Mouse (Mus musculus): ENCODE data around the gene Kcnip3. TPM values are rescaled to one million over a fixed set of nuclear protein-coding genes. Genes with fewer than 3 reads are reported as not detected.

Kcnip3 gene
- polyA plus RNA-seq, 1 experiment = 4.1 TPM

DNA sequence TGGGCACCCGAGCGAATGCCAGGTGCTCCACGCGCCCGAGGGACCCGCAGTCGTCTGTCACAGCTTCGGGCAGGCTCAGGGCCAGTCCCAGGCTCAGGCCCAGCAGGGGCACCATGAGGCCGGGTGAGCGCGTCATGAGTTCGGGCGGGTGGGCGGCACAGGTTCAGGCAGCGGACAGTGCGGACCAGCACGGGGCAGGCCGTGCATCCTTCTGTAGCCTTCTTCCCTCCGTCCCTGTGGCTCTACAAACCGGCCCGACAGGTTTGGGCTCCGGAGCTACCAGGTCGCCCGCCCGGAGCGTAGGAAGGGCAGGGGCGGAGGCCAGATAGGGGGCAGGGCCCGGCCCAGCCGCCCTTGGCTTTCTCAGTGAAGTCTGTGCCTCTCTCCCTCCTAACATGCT, 19.3 kb upstream of the Kcnip3 start, which contains the start of gene Prom2:
Gene Prom2, minus strand, starts transcription at position 283 of the 400 bp plus-strand sequence.
- 5% methylated on average over 29 of the region's 29 CpGs for WGBS

GRCm38 (mm10) chr2:127539494-127539893, 17.6 kb upstream of the Kcnip3 start:
- DNase-seq = peak; percentile 30
- Histone ChIP-seq H3K4me1 (ENCODE audit: control insufficient read depth, insufficient read depth, low read length) (no peaks in the 10 kb centered on the region), H3K27me3 (replicated peaks; ENCODE audit: control insufficient read depth, insufficient read depth, low read length) (no peaks in the 10 kb centered on the region), H3K36me3 (ENCODE audit: control insufficient read depth, insufficient read depth, low read length) (no peaks in the 10 kb centered on the region), H3K27ac (ENCODE audit: insufficient read depth, low read depth, low read length) (no peak overlapping the region), H3K4me3 (ENCODE audit: insufficient read depth, low read depth, low read length) (no peak overlapping the region)
- WGBS = 35% methylated on average over 4 of the region's 4 CpGs
- TF ChIP-seq POLR2A (IDR thresholded peaks at IDR 0.05; ENCODE audit: low read depth, low read length) (no peak), CTCF (conservative IDR thresholded peaks at IDR 0.05; ENCODE audit: insufficient read depth, insufficient read length, low read depth, low read length) (peak; percentile 58; the same call in 1 of the 2 replicates)

More for the DNA sequence above, 19.3 kb upstream of the Kcnip3 start, which contains the start of gene Prom2:
- H3K27ac ChIP-seq (ENCODE audit: insufficient read depth, low read depth, low read length) = peak within 1 kb of the TSS; percentile 24; the same call in 1 of the 2 replicates
- TF ChIP-seq CTCF (conservative IDR thresholded peaks at IDR 0.05; ENCODE audit: insufficient read depth, insufficient read length, low read depth, low read length) (no peak), POLR2A (IDR thresholded peaks at IDR 0.05; ENCODE audit: low read depth, low read length) (no peak)
- peak within 1 kb of the TSS; percentile 48; the same call in 1 of the 2 replicates for H3K4me3 ChIP-seq (ENCODE audit: insufficient read depth, low read depth, low read length)
- DNase-seq = peak; percentile 61
- H3K4me1 ChIP-seq (ENCODE audit: control insufficient read depth, insufficient read depth, low read length) = no peaks in the 10 kb centered on the region
- no peaks in the 10 kb centered on the region for H3K27me3 ChIP-seq (replicated peaks; ENCODE audit: control insufficient read depth, insufficient read depth, low read length)
- no peaks in the 10 kb centered on the region for H3K36me3 ChIP-seq (ENCODE audit: control insufficient read depth, insufficient read depth, low read length)

DNA sequence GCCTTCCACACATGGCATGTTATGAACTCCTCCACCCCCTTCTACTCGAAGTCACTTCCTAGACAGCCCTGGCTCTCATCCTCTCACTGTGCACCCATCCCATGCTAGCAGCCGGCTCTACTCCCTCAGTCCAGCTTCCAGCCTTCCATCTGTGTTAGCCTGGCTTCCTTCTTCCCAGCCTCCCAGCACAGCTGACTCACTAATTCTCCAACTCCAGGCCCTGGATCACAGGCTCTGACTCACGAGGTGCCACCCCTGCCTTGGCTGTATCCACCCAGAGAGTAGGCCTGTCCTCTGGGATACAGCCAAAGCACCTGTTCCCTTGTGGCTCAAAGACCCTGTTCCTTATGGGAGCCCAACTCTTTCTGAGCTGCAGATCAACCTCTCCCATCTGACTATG, 15.7 kb upstream of the Kcnip3 start:
- DNase-seq = no peak
- Histone ChIP-seq H3K4me1 (ENCODE audit: control insufficient read depth, insufficient read depth, low read length) (no peaks in the 10 kb centered on the region), H3K36me3 (ENCODE audit: control insufficient read depth, insufficient read depth, low read length) (no peaks in the 10 kb centered on the region), H3K27ac (ENCODE audit: insufficient read depth, low read depth, low read length) (no peak overlapping the region), H3K4me3 (ENCODE audit: insufficient read depth, low read depth, low read length) (no peak overlapping the region), H3K27me3 (replicated peaks; ENCODE audit: control insufficient read depth, insufficient read depth, low read length) (no peaks in the 10 kb centered on the region)
- TF ChIP-seq POLR2A (IDR thresholded peaks at IDR 0.05; ENCODE audit: low read depth, low read length) (no peak), CTCF (conservative IDR thresholded peaks at IDR 0.05; ENCODE audit: insufficient read depth, insufficient read length, low read depth, low read length) (no peak)
- 68% methylated on average over 3 of the region's 3 CpGs for WGBS

- Histone ChIP-seq H3K4me1 (ENCODE audit: control insufficient read depth, insufficient read depth, low read length) (no peaks in the 10 kb centered on the region), H3K4me3 (ENCODE audit: insufficient read depth, low read depth, low read length) (no peak overlapping the region), H3K27ac (ENCODE audit: insufficient read depth, low read depth, low read length) (no peak overlapping the region), H3K36me3 (ENCODE audit: control insufficient read depth, insufficient read depth, low read length) (no peaks in the 10 kb centered on the region), H3K27me3 (replicated peaks; ENCODE audit: control insufficient read depth, insufficient read depth, low read length) (no peaks in the 10 kb centered on the region)
- no peak for DNase-seq
- 78% methylated on average over 9 of the region's 9 CpGs for WGBS
- no peak for TF ChIP-seq CTCF (conservative IDR thresholded peaks at IDR 0.05; ENCODE audit: insufficient read depth, insufficient read length, low read depth, low read length)
- no peak for TF ChIP-seq POLR2A (IDR thresholded peaks at IDR 0.05; ENCODE audit: low read depth, low read length)
Measured at GRCm38 (mm10) chr2:127535363-127535762, 13.5 kb upstream of the Kcnip3 start.

GRCm38 (mm10) chr2:127532379-127532778, 10.5 kb upstream of the Kcnip3 start:
- WGBS = 13% methylated on average over 9 of the region's 9 CpGs
- Histone ChIP-seq H3K27ac (ENCODE audit: insufficient read depth, low read depth, low read length) (no peak overlapping the region), H3K36me3 (ENCODE audit: control insufficient read depth, insufficient read depth, low read length) (no peaks in the 10 kb centered on the region), H3K4me1 (ENCODE audit: control insufficient read depth, insufficient read depth, low read length) (no peaks in the 10 kb centered on the region), H3K27me3 (replicated peaks; ENCODE audit: control insufficient read depth, insufficient read depth, low read length) (no peaks in the 10 kb centered on the region), H3K4me3 (ENCODE audit: insufficient read depth, low read depth, low read length) (no peak overlapping the region)
- TF ChIP-seq CTCF (conservative IDR thresholded peaks at IDR 0.05; ENCODE audit: insufficient read depth, insufficient read length, low read depth, low read length) = no peak
- no peak for TF ChIP-seq POLR2A (IDR thresholded peaks at IDR 0.05; ENCODE audit: low read depth, low read length)
- DNase-seq = no peak

- WGBS = 89% methylated on average over 2 of the region's 2 CpGs
- Histone ChIP-seq H3K27me3 (replicated peaks; ENCODE audit: control insufficient read depth, insufficient read depth, low read length) (no peaks in the 10 kb centered on the region), H3K4me1 (ENCODE audit: control insufficient read depth, insufficient read depth, low read length) (no peaks in the 10 kb centered on the region), H3K4me3 (ENCODE audit: insufficient read depth, low read depth, low read length) (no peak overlapping the region), H3K27ac (ENCODE audit: insufficient read depth, low read depth, low read length) (no peak overlapping the region), H3K36me3 (ENCODE audit: control insufficient read depth, insufficient read depth, low read length) (no peaks in the 10 kb centered on the region)
- TF ChIP-seq POLR2A (IDR thresholded peaks at IDR 0.05; ENCODE audit: low read depth, low read length) (no peak), CTCF (conservative IDR thresholded peaks at IDR 0.05; ENCODE audit: insufficient read depth, insufficient read length, low read depth, low read length) (no peak)
- DNase-seq = no peak
Measured at GRCm38 (mm10) chr2:127531592-127531991, 9.7 kb upstream of the Kcnip3 start.

GRCm38 (mm10) chr2:127530418-127530817, 8.5 kb upstream of the Kcnip3 start:
- Histone ChIP-seq H3K4me3 (ENCODE audit: insufficient read depth, low read depth, low read length) (no peak overlapping the region), H3K4me1 (ENCODE audit: control insufficient read depth, insufficient read depth, low read length) (no peaks in the 10 kb centered on the region), H3K27me3 (replicated peaks; ENCODE audit: control insufficient read depth, insufficient read depth, low read length) (no peaks in the 10 kb centered on the region), H3K36me3 (ENCODE audit: control insufficient read depth, insufficient read depth, low read length) (no peaks in the 10 kb centered on the region), H3K27ac (ENCODE audit: insufficient read depth, low read depth, low read length) (no peak overlapping the region)
- WGBS = 70% methylated on average over 3 of the region's 3 CpGs
- no peak for TF ChIP-seq POLR2A (IDR thresholded peaks at IDR 0.05; ENCODE audit: low read depth, low read length)
- no peak for TF ChIP-seq CTCF (conservative IDR thresholded peaks at IDR 0.05; ENCODE audit: insufficient read depth, insufficient read length, low read depth, low read length)
- no peak for DNase-seq
